Mouse (Mus musculus) spleen, postnatal 36 days (tissue): ENCODE measurements around the gene Snx20.
A peak's percentile ranks its signal among the peaks of the same experiment; 100 is the strongest.

Experiments used
- DNase-seq, 2 experiments: peaks; one replicate each; pipeline ENCODE4 v3.0.0; 2022; ENCODE audit warnings: low spot score in 2 of 2, mixed read lengths in 1 of 2

Snx20 gene

GRCm38 (mm10) chr8:88642734-88643564 lies 7.0 kb upstream of the Snx20 start:
- no peak for DNase-seq

- DNase-seq, result no peak
Observed at GRCm38 (mm10) chr8:88638908-88639307, 3.0 kb upstream of the Snx20 start.

- DNase-seq, result peak; percentile 85 to 88
Observed at GRCm38 (mm10) chr8:88637092-88638000, 1.4 kb upstream of the Snx20 start.

- peak; percentile 35 to 36 for DNase-seq
Observed at GRCm38 (mm10) chr8:88633343-88633765, 2.6 kb downstream of the Snx20 start.

GRCm38 (mm10) chr8:88631081-88631480 lies 4.8 kb downstream of the Snx20 start:
- DNase-seq, result peak in 1 of 2 experiments; percentile 42

- no peak for DNase-seq
Observed at GRCm38 (mm10) chr8:88630225-88630624, 5.7 kb downstream of the Snx20 start.

GRCm38 (mm10) chr8:88628001-88628774 lies 7.7 kb downstream of the Snx20 start:
- DNase-seq, result no peak

- DNase-seq, result no peak
Observed at GRCm38 (mm10) chr8:88627265-88627991, 8.5 kb downstream of the Snx20 start.

- DNase-seq, result no peak
Observed at GRCm38 (mm10) chr8:88626940-88627264, 9.0 kb downstream of the Snx20 start.

- DNase-seq, result no peak
Observed at GRCm38 (mm10) chr8:88626433-88626832, 9.5 kb downstream of the Snx20 start.

GRCm38 (mm10) chr8:88624276-88624675 lies 11.7 kb downstream of the Snx20 start:
- no peak for DNase-seq

GRCm38 (mm10) chr8:88623351-88623750 lies 12.6 kb downstream of the Snx20 start:
- no peak for DNase-seq

- peak; percentile 40 to 53 for DNase-seq
Observed at GRCm38 (mm10) chr8:88621408-88621807, 14.5 kb downstream of the Snx20 start.

GRCm38 (mm10) chr8:88620931-88621330 lies 15.0 kb downstream of the Snx20 start:
- no peak for DNase-seq

GRCm38 (mm10) chr8:88619513-88619912 lies 16.4 kb downstream of the Snx20 start:
- DNase-seq, result no peak

GRCm38 (mm10) chr8:88618612-88619011 lies 17.3 kb downstream of the Snx20 start:
- DNase-seq, result no peak

GRCm38 (mm10) chr8:88614981-88615380 lies 20.9 kb downstream of the Snx20 start:
- DNase-seq, result no peak

- DNase-seq, result no peak
Observed at GRCm38 (mm10) chr8:88610271-88610670, 25.7 kb downstream of the Snx20 start.

- DNase-seq, result no peak
Observed at GRCm38 (mm10) chr8:88609036-88609435, 26.9 kb downstream of the Snx20 start.

- no peak for DNase-seq
Observed at GRCm38 (mm10) chr8:88605361-88606040, 30.4 kb downstream of the Snx20 start.
